Mouse (Mus musculus): ENCODE measurements around the gene Tceal9. TPM values are rescaled to one million over a fixed set of nuclear protein-coding genes. Genes with fewer than 3 reads are reported as not detected.

Gene Tceal9
- polyA plus RNA-seq (2012; rRNA removed) (336 and 383 TPM in 2 replicates), polyA plus RNA-seq (2014; fragmentation: Nextera tagmentation; extraction: Ambion mirVana) (626 and 632 TPM in 2 replicates)

- Histone ChIP-seq H3K9me3 (ENCODE audit: control insufficient read depth, low read length) (no peaks in the 10 kb centered on the region), H3K4me3 (replicated peaks; ENCODE audit: low read length) (peak within 1 kb of the TSS; percentile 43), H3K4me1 (ENCODE audit: control insufficient read depth, insufficient read depth, low read length) (no peaks in the 10 kb centered on the region), H3K27ac (replicated peaks; ENCODE audit: low read depth, low read length) (peak within 1 kb of the TSS; percentile 71), H3K4me2 (replicated peaks; ENCODE audit: low read depth, low read length, severe bottlenecking) (peak within 1 kb of the TSS; percentile 42), H3K36me3 (ENCODE audit: control insufficient read depth, insufficient read depth, low read length) (peaks cover 11% of the 10 kb centered on the region; the same call in 1 of the 2 replicates), H3K9ac (ENCODE audit: low read depth, low read length, severe bottlenecking) (peak within 1 kb of the TSS; percentile 71), H3K27me3 (ENCODE audit: control insufficient read depth, insufficient read depth, low read length) (no peaks in the 10 kb centered on the region)
- TF ChIP-seq POLR2A (IDR thresholded peaks at IDR 0.05; ENCODE audit: borderline replicate concordance, extremely low read depth, insufficient read depth, insufficient read length), result peak; percentile 91; the same call in 1 of the 2 replicates
- WGBS, result 30% methylated on average over 20 of the region's 20 CpGs
- ATAC-seq (ENCODE audit: low FRiP score, low read depth) (peak; percentile 94), DNase-seq (ENCODE audit: low spot score) (peak; percentile 88)
These were observed at the start of gene Tceal9 for GRCm38 (mm10) chrX:136244574-136245229. Tceal9 (plus strand) TSS chrX:136245079.

GRCm38 (mm10) chrX:136195193-136195944 lies 49.5 kb upstream of the Tceal9 start:
- Histone ChIP-seq H3K4me3 (replicated peaks; ENCODE audit: low read length) (no peak overlapping the region), H3K9ac (ENCODE audit: low read depth, low read length, severe bottlenecking) (no peak overlapping the region), H3K27ac (replicated peaks; ENCODE audit: low read depth, low read length) (no peak overlapping the region), H3K36me3 (ENCODE audit: control insufficient read depth, insufficient read depth, low read length) (no peaks in the 10 kb centered on the region), H3K4me1 (ENCODE audit: control insufficient read depth, insufficient read depth, low read length) (no peaks in the 10 kb centered on the region), H3K4me2 (replicated peaks; ENCODE audit: low read depth, low read length, severe bottlenecking) (no peak overlapping the region), H3K9me3 (ENCODE audit: control insufficient read depth, low read length) (no peaks in the 10 kb centered on the region), H3K27me3 (ENCODE audit: control insufficient read depth, insufficient read depth, low read length) (no peaks in the 10 kb centered on the region)
- no peak for DNase-seq (ENCODE audit: low spot score)
- WGBS, result 76% methylated on average over 16 of the region's 16 CpGs
- no peak for ATAC-seq (ENCODE audit: low FRiP score, low read depth)
- no peak for TF ChIP-seq POLR2A (IDR thresholded peaks at IDR 0.05; ENCODE audit: borderline replicate concordance, extremely low read depth, insufficient read depth, insufficient read length)

GRCm38 (mm10) chrX:136196873-136197272 lies 48.0 kb upstream of the Tceal9 start:
- Histone ChIP-seq H3K27ac (replicated peaks; ENCODE audit: low read depth, low read length) (no peak overlapping the region), H3K4me3 (replicated peaks; ENCODE audit: low read length) (no peak overlapping the region), H3K4me1 (ENCODE audit: control insufficient read depth, insufficient read depth, low read length) (no peaks in the 10 kb centered on the region), H3K4me2 (replicated peaks; ENCODE audit: low read depth, low read length, severe bottlenecking) (no peak overlapping the region), H3K27me3 (ENCODE audit: control insufficient read depth, insufficient read depth, low read length) (no peaks in the 10 kb centered on the region), H3K9me3 (ENCODE audit: control insufficient read depth, low read length) (no peaks in the 10 kb centered on the region), H3K9ac (ENCODE audit: low read depth, low read length, severe bottlenecking) (no peak overlapping the region), H3K36me3 (ENCODE audit: control insufficient read depth, insufficient read depth, low read length) (no peaks in the 10 kb centered on the region)
- no peak for ATAC-seq (ENCODE audit: low FRiP score, low read depth)
- TF ChIP-seq POLR2A (IDR thresholded peaks at IDR 0.05; ENCODE audit: borderline replicate concordance, extremely low read depth, insufficient read depth, insufficient read length), result no peak
- DNase-seq (ENCODE audit: low spot score), result no peak
- WGBS, result 50% methylated on average over 1 of the region's 1 CpGs

GRCm38 (mm10) chrX:136203257-136203656 lies 41.6 kb upstream of the Tceal9 start:
- Histone ChIP-seq H3K9ac (ENCODE audit: low read depth, low read length, severe bottlenecking) (peak overlapping the region; percentile 49), H3K4me2 (replicated peaks; ENCODE audit: low read depth, low read length, severe bottlenecking) (peak overlapping the region; percentile 51), H3K9me3 (ENCODE audit: control insufficient read depth, low read length) (no peaks in the 10 kb centered on the region), H3K36me3 (ENCODE audit: control insufficient read depth, insufficient read depth, low read length) (no peaks in the 10 kb centered on the region), H3K4me3 (replicated peaks; ENCODE audit: low read length) (peak overlapping the region; percentile 40), H3K27me3 (ENCODE audit: control insufficient read depth, insufficient read depth, low read length) (no peaks in the 10 kb centered on the region), H3K4me1 (ENCODE audit: control insufficient read depth, insufficient read depth, low read length) (no peaks in the 10 kb centered on the region), H3K27ac (replicated peaks; ENCODE audit: low read depth, low read length) (no peak overlapping the region)
- WGBS, result 21% methylated on average over 7 of the region's 7 CpGs
- DNase-seq (ENCODE audit: low spot score) (no peak), ATAC-seq (ENCODE audit: low FRiP score, low read depth) (peak; percentile 50; the same call in 1 of the 2 replicates)
- no peak for TF ChIP-seq POLR2A (IDR thresholded peaks at IDR 0.05; ENCODE audit: borderline replicate concordance, extremely low read depth, insufficient read depth, insufficient read length)

GRCm38 (mm10) chrX:136203664-136204066 lies 41.2 kb upstream of the Tceal9 start, which contains the start of gene Tceal5:
Tceal5 (minus strand) TSS chrX:136203876.
- peak; percentile 45 for DNase-seq (ENCODE audit: low spot score)
- Histone ChIP-seq H3K27ac (replicated peaks; ENCODE audit: low read depth, low read length) (no peak within 1 kb of the TSS), H3K27me3 (ENCODE audit: control insufficient read depth, insufficient read depth, low read length) (no peaks in the 10 kb centered on the region), H3K36me3 (ENCODE audit: control insufficient read depth, insufficient read depth, low read length) (no peaks in the 10 kb centered on the region), H3K9me3 (ENCODE audit: control insufficient read depth, low read length) (no peaks in the 10 kb centered on the region), H3K4me3 (replicated peaks; ENCODE audit: low read length) (peak within 1 kb of the TSS; percentile 40), H3K9ac (ENCODE audit: low read depth, low read length, severe bottlenecking) (peak within 1 kb of the TSS; percentile 49), H3K4me2 (replicated peaks; ENCODE audit: low read depth, low read length, severe bottlenecking) (peak within 1 kb of the TSS; percentile 51), H3K4me1 (ENCODE audit: control insufficient read depth, insufficient read depth, low read length) (no peaks in the 10 kb centered on the region)
- TF ChIP-seq POLR2A (IDR thresholded peaks at IDR 0.05; ENCODE audit: borderline replicate concordance, extremely low read depth, insufficient read depth, insufficient read length), result no peak
- peak; percentile 81 for ATAC-seq (ENCODE audit: low FRiP score, low read depth)
- WGBS, result 21% methylated on average over 9 of the region's 9 CpGs
